Mouse (Mus musculus) CH12.LX (cell line): Measurements from ENCODE around the gene Ppp1r14d. TPM values are rescaled to one million over a fixed set of nuclear protein-coding genes. Genes with fewer than 3 reads are reported as not detected.
A peak's percentile ranks its signal among the peaks of the same experiment; 100 is the strongest.

Experiments used
- DNase-seq: peaks from one replicate; pipeline ENCODE4 v3.0.0-alpha.2; 2013; ENCODE audit errors: extremely low read depth
- H3K27ac ChIP-seq: 2 replicates; pipeline ENCODE4 v1.5.1; 2012; ENCODE audit warnings: low read depth, mild to moderate bottlenecking, control low read depth, moderate library complexity; ENCODE audit not compliant: insufficient read depth
- H3K27me3 ChIP-seq: replicated peaks from 2 replicates; pipeline ENCODE3; 2012; ENCODE audit warnings: inconsistent platforms
- H3K36me3 ChIP-seq, 2 experiments: replicated peaks in 1 of 2; 2 replicates each; pipeline versions ENCODE3 to v1.6.1; 2012; ENCODE audit warnings: inconsistent platforms in 1 of 2, low read length in 1 of 2, mild to moderate bottlenecking in 1 of 2, mixed read lengths in 1 of 2, moderate library complexity in 1 of 2; ENCODE audit not compliant: control insufficient read depth in 1 of 2, insufficient read depth in 1 of 2
- H3K4me1 ChIP-seq, 2 experiments: 2 replicates each; pipeline ENCODE4 v1.6.1; 2012; ENCODE audit warnings: inconsistent platforms in 1 of 2, moderate library complexity in 1 of 2; ENCODE audit not compliant: insufficient read depth in 2 of 2, control insufficient read depth in 1 of 2
- H3K4me2 ChIP-seq: 2 replicates; pipeline ENCODE4 v1.6.1; 2012; ENCODE audit warnings: low read depth, mild to moderate bottlenecking, control low read depth; ENCODE audit not compliant: poor library complexity, insufficient read depth, severe bottlenecking
- H3K4me3 ChIP-seq, 3 experiments: fragments of 150-350 bp in 1 of 3; sonication (generic) in 1 of 3; replicated peaks in 1 of 3; 2 replicates each; pipeline versions ENCODE3 to v1.5.1; 2011 to 2012; ENCODE audit warnings: low read depth in 2 of 3, low read length in 2 of 3, mild to moderate bottlenecking in 2 of 3, moderate library complexity in 2 of 3, control low read depth in 1 of 3, improper control_type of control experiment in 1 of 3, inconsistent platforms in 1 of 3, mixed read lengths in 1 of 3; ENCODE audit not compliant: poor library complexity in 1 of 3
- H3K79me2 ChIP-seq: replicated peaks from 2 replicates; pipeline ENCODE4 v1.6.1; 2012; ENCODE audit warnings: mild to moderate bottlenecking, moderate library complexity; ENCODE audit not compliant: control insufficient read depth, poor library complexity, insufficient read depth, severe bottlenecking; ENCODE audit errors: extremely low read depth
- H3K9ac ChIP-seq: 2 replicates; pipeline ENCODE4 v1.6.1; 2012; ENCODE audit warnings: low read depth, mild to moderate bottlenecking, control low read depth, moderate library complexity; ENCODE audit not compliant: insufficient read depth
- H3K9me3 ChIP-seq: replicated peaks from 2 replicates; pipeline ENCODE3; 2012; ENCODE audit warnings: low read length, inconsistent platforms, mixed read lengths
- CHD1 ChIP-seq: IDR thresholded peaks from 2 replicates; pipeline ENCODE4 v1.6.1; 2012; ENCODE audit warnings: low read depth, low read length, improper control_type of control experiment, inconsistent platforms
- ELF1 ChIP-seq: IDR thresholded peaks from 2 replicates; pipeline ENCODE4 v1.6.1; 2014; ENCODE audit warnings: low read depth, mild to moderate bottlenecking, inconsistent platforms, low read length, improper control_type of control experiment
- ETS1 ChIP-seq: conservative IDR thresholded peaks from 2 replicates; pipeline ENCODE4 v1.6.1; 2012; ENCODE audit warnings: low read depth, mild to moderate bottlenecking, inconsistent platforms, low read length, improper control_type of control experiment, moderate library complexity
- GABPA ChIP-seq: IDR thresholded peaks from 2 replicates; pipeline ENCODE4 v1.6.1; 2012; ENCODE audit warnings: low read depth, low read length, improper control_type of control experiment, inconsistent platforms; ENCODE audit not compliant: insufficient replicate concordance
- HCFC1 ChIP-seq: IDR thresholded peaks from 2 replicates; pipeline ENCODE4 v1.6.1; 2012; ENCODE audit warnings: low read depth, mild to moderate bottlenecking, inconsistent platforms, low read length, improper control_type of control experiment
- IRF4 ChIP-seq: IDR thresholded peaks from 2 replicates; pipeline ENCODE4 v1.6.1; 2014; ENCODE audit warnings: low read depth, mild to moderate bottlenecking, inconsistent platforms, low read length, improper control_type of control experiment
- MXI1 ChIP-seq: IDR thresholded peaks from 2 replicates; pipeline ENCODE4 v1.6.1; 2011; ENCODE audit warnings: mild to moderate bottlenecking, low read depth, low read length, improper control_type of control experiment
- MYC ChIP-seq: IDR thresholded peaks from 2 replicates; pipeline ENCODE4 v1.6.1; 2011; ENCODE audit warnings: low read depth, mild to moderate bottlenecking, improper control_type of control experiment, low read length
- NELFE ChIP-seq: IDR thresholded peaks from 2 replicates; pipeline ENCODE4 v1.6.1; 2011; ENCODE audit warnings: low read depth, low read length, improper control_type of control experiment
- NRF1 ChIP-seq: IDR thresholded peaks from 2 replicates; pipeline ENCODE4 v1.6.1; 2014; ENCODE audit warnings: low read depth, mild to moderate bottlenecking, inconsistent platforms, low read length, improper control_type of control experiment, moderate library complexity
- PAX5 ChIP-seq: IDR thresholded peaks from 2 replicates; pipeline ENCODE4 v1.6.1; 2012; ENCODE audit warnings: low read length, inconsistent platforms, mixed read lengths
- POLR2A ChIP-seq: IDR thresholded peaks from 2 replicates; pipeline ENCODE4 v1.6.1; 2011; ENCODE audit warnings: low read depth, mild to moderate bottlenecking, improper control_type of control experiment, low read length
- POLR2AphosphoS2 ChIP-seq: IDR thresholded peaks from 2 replicates; pipeline ENCODE4 v1.6.1; 2011; ENCODE audit warnings: low read depth, low read length, improper control_type of control experiment
- SIN3A ChIP-seq: IDR thresholded peaks from 2 replicates; pipeline ENCODE4 v1.6.1; 2012; ENCODE audit warnings: low read length, improper control_type of control experiment, inconsistent platforms
- TCF12 ChIP-seq: IDR thresholded peaks from 2 replicates; pipeline ENCODE4 v1.6.1; 2014; ENCODE audit warnings: low read depth, mild to moderate bottlenecking, inconsistent platforms, low read length, improper control_type of control experiment
- USF2 ChIP-seq: conservative IDR thresholded peaks from 2 replicates; pipeline ENCODE4 v1.6.1; 2011; ENCODE audit warnings: low read depth, low read length, improper control_type of control experiment
- dilution Hi-C: fragments of 300-500 bp; cut with MboI; formaldehyde crosslinking; loops from 2 replicates; pipeline ENCODE4 v1.14.3; 2020; ENCODE audit warnings: low sequenced_read_pairs; ENCODE audit not compliant: extremely low pct_unique_long_range_greater_than_20kb, extremely low pct_ligation_motif_present
- in situ Hi-C: fragments of 300-500 bp; cut with MboI; formaldehyde crosslinking; loops from 3 replicates; pipeline ENCODE4 v1.14.3; 2019; ENCODE audit warnings: low sequenced_read_pairs, low pct_ligation_motif_present, low pct_unique_long_range_greater_than_20kb, mixed read lengths
- polyA plus RNA-seq: library from polyadenylated mRNA; unstranded; fragments of >175 nt; gene quantifications from 2 replicates; pipeline ENCODE4 v1.2.1, GENCODE M21; 2012; ENCODE audit warnings: low read depth; ENCODE audit not compliant: insufficient read length
- total RNA-seq, 2 experiments: library from RNA; depleted of rRNA; stranded (reverse); fragments of 300-350 nt in 1 of 2; fragments of >200 nt in 1 of 2; gene quantifications; 2 replicates each; pipeline ENCODE4 v1.2.3; 2012 to 2014

The Ppp1r14d gene
- total and polyA plus RNA-seq, 3 experiments: not detected

DNA sequence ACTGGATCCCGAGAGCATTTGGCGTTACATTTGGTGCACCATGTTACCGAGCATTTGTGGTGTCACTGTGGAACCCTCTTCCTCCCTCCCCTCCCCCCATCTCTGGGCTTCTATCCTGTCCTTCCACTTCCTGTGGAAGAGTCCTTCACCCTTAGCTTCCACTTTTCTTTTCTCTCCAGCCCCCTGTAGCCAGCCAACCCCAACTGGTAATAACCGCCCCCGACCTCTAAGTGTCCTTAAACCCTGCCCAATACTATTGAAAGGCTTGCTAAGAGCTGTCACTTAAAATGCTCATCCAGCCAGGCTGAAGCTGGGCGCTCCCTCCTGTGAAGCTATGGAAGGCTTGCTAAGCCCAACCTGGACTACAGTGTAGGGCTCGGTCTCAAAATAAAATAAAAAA is 47.2 kb upstream of the Ppp1r14d start:
- Histone ChIP-seq H3K4me2 (no peak overlapping the region), H3K27ac (no peak overlapping the region), H3K27me3 (peaks cover 1% of the 10 kb centered on the region), H3K79me2 (no peaks in the 10 kb centered on the region), H3K4me1 (peaks cover 3 to 7% of the 10 kb centered on the region in 2 experiments), H3K9ac (no peak overlapping the region), H3K9me3 (no peaks in the 10 kb centered on the region), H3K36me3 (no peaks in the 10 kb centered on the region), H3K4me3 (no peak overlapping the region)
- dilution Hi-C loops (no loop called here), in situ Hi-C loops (no loop called here)
- TF ChIP-seq MYC: no peak
- no peak for TF ChIP-seq NRF1
- no peak for TF ChIP-seq TCF12
- TF ChIP-seq HCFC1: no peak
- no peak for TF ChIP-seq ELF1
- TF ChIP-seq POLR2A: no peak
- TF ChIP-seq POLR2AphosphoS2: no peak
- no peak for TF ChIP-seq MXI1
- no peak for TF ChIP-seq SIN3A
- TF ChIP-seq CHD1: no peak
- TF ChIP-seq GABPA: no peak
- TF ChIP-seq PAX5: no peak
- TF ChIP-seq USF2: no peak
- TF ChIP-seq NELFE: no peak
- no peak for DNase-seq

DNA sequence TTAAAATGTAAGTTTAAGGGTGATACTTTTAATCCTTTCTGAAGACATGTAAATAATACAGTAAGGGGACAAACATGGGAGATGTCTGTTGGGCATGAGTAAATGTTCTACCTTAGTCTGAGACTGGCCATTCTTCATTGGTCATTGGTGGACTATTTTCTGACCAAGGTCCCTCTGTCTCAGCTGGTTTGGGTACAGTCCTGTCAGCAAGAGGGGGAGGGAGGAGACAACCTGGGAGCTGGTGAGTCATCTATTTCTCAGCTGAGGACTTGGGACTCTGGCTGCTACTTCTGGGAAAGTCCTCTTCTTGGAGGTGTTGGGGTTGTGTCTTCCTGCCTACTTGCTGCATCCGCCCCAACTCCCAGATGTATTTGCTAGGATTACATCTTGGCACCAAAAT is 44.4 kb upstream of the Ppp1r14d start:
- H3K27me3 ChIP-seq: peaks cover 20% of the 10 kb centered on the region
- no peak overlapping the region for H3K9ac ChIP-seq
- H3K27ac ChIP-seq: no peak overlapping the region
- DNase-seq: no peak
- H3K4me1 ChIP-seq: peaks cover 12 to 26% of the 10 kb centered on the region in 2 experiments
- no peak overlapping the region for H3K4me3 ChIP-seq
- in situ Hi-C loops: no loop called here
- no peaks in the 10 kb centered on the region for H3K9me3 ChIP-seq
- no peaks in the 10 kb centered on the region for H3K36me3 ChIP-seq
- TF ChIP-seq TCF12: no peak
- TF ChIP-seq IRF4: peak; percentile 41; the same call in 1 of the 2 replicates
- TF ChIP-seq ETS1: peak; percentile 51
- TF ChIP-seq, all 38 proteins: peak for 2
- Histone ChIP-seq H3K4me2 (no peak overlapping the region), H3K79me2 (no peaks in the 10 kb centered on the region)
- dilution Hi-C loops: no loop called here
